Mouse (Mus musculus) urinary bladder, postnatal 0 days (tissue): ENCODE results near the gene Krt23. TPM values are rescaled to one million over a fixed set of nuclear protein-coding genes. Genes with fewer than 3 reads are reported as not detected.

Experiments used
- polyA plus RNA-seq: library from polyadenylated mRNA; unstranded; fragments of >200 nt; fragmentation: Nextera tagmentation; extraction: Ambion mirVana; gene quantifications from 2 replicates; pipeline ENCODE4 v1.2.1, GENCODE M21; 2015

The Krt23 gene
- polyA plus RNA-seq = 2.6 and 3.4 TPM in 2 replicates

DNA sequence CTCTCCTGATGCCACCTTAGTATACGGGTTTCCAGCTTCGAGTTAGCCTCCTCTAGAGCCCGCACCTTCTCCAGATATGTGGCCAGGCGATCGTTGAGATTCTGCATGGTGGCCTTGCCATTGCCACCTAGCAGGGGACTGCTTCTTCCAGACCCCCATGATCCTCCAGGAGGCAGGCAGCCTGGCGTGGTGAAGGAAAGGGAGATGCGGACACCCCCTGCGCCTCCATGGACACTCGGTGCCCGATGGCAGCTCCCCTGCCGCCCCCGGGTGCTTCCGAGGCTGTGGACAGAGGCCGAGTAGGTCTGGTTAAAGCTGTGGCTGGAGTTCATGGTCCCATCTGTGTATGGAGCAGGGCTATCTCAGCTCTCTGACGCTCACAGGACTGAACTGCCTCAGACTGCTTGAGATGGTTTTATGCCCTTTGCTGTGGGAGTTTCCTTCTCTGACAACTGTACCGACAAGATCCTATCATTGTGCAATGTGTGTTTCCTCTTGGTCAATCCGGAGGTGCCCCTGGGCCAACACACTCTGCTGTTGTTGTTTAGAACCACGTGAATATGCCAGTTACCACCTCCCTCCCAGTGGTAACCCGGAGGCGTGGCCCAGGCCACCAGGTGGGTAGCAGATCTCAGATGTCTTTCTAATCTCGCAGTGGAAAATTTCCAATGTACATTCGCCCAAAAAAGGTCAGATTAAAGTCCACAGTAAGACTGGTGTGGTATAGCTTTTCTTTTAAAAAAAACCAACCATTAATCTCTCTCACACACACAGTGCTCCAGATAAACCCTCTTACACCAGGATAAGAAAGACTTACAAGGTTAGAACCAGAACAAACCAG, at the start of gene Krt23:
Krt23 (minus strand) TSS at position 405 of the 841 bp plus-strand sequence.

GRCm38 (mm10) chr11:99521288-99521860, 28.4 kb upstream of the Krt23 start, which contains the start of gene Krt39:
Krt39 (minus strand) TSS chr11:99521338.

GRCm38 (mm10) chr11:99437972-99438371, 55.0 kb downstream of the Krt23 start, which contains the start of gene Krt20:
Krt20 (minus strand) TSS chr11:99438150.

Other genes starting within 250 kb of the Krt23 start
- 0.16 and 0.21 TPM in 2 replicates for gene Krt222, start 249.1 kb downstream of the Krt23 start, polyA plus RNA-seq
- gene Krt24, start 207.9 kb downstream of the Krt23 start, polyA plus RNA-seq = not detected in 2 replicates
- gene Krt25, start 170.2 kb downstream of the Krt23 start, polyA plus RNA-seq = 0.12 TPM in 1 of 2 replicates, not detected in the other
- gene Krt26, start 155.2 kb downstream of the Krt23 start, polyA plus RNA-seq = not detected in 2 replicates
- gene Krt27, start 142.0 kb downstream of the Krt23 start, polyA plus RNA-seq = not detected in 2 replicates
- 0.10 TPM in 1 of 2 replicates, not detected in the other for gene Krt28, start 118.2 kb downstream of the Krt23 start, polyA plus RNA-seq
- gene Krt10, start 103.8 kb downstream of the Krt23 start, polyA plus RNA-seq = 13.5 and 14.5 TPM in 2 replicates
- not detected in 2 replicates for gene Krt12, start 70.9 kb downstream of the Krt23 start, polyA plus RNA-seq
- 71.7 and 82.2 TPM in 2 replicates for gene Krt20, start 55.0 kb downstream of the Krt23 start, polyA plus RNA-seq
- not detected in 2 replicates for gene Krt39, start 28.2 kb upstream of the Krt23 start, polyA plus RNA-seq
- gene Krt40, start 50.0 kb upstream of the Krt23 start, polyA plus RNA-seq = not detected in 2 replicates
- not detected in 2 replicates for gene Krtap3-3, start 57.7 kb upstream of the Krt23 start, polyA plus RNA-seq
- gene Krtap3-2, start 63.7 kb upstream of the Krt23 start, polyA plus RNA-seq = not detected in 2 replicates
- not detected in 2 replicates for gene Gm11939, start 66.3 kb upstream of the Krt23 start, polyA plus RNA-seq
- gene Krtap3-1, start 73.5 kb upstream of the Krt23 start, polyA plus RNA-seq = not detected in 2 replicates
- 0.12 TPM in 1 of 2 replicates, not detected in the other for gene Krtap1-5, start 87.9 kb upstream of the Krt23 start, polyA plus RNA-seq
- gene Krtap1-4, start 90.5 kb upstream of the Krt23 start, polyA plus RNA-seq = not detected in 2 replicates
- not detected in 2 replicates for gene Krtap1-3, start 98.2 kb upstream of the Krt23 start, polyA plus RNA-seq
- gene Krtap9-3, start 105.0 kb upstream of the Krt23 start, polyA plus RNA-seq = not detected in 2 replicates
- not detected in 2 replicates for gene Gm11938, start 110.2 kb upstream of the Krt23 start, polyA plus RNA-seq
- not detected in 2 replicates for gene Gm11937, start 117.1 kb upstream of the Krt23 start, polyA plus RNA-seq
- gene Krtap2-4, start 121.7 kb upstream of the Krt23 start, polyA plus RNA-seq = not detected in 2 replicates
- gene Gm11562, start 127.3 kb upstream of the Krt23 start, polyA plus RNA-seq = not detected in 2 replicates
- gene Krtap4-1, start 135.1 kb upstream of the Krt23 start, polyA plus RNA-seq = not detected in 2 replicates
- not detected in 2 replicates for gene Krtap4-2, start 141.9 kb upstream of the Krt23 start, polyA plus RNA-seq
- gene Krtap4-7, start 151.0 kb upstream of the Krt23 start, polyA plus RNA-seq = not detected in 2 replicates
- not detected in 2 replicates for gene Gm11555, start 157.1 kb upstream of the Krt23 start, polyA plus RNA-seq
- not detected in 2 replicates for gene Gm11563, start 165.8 kb upstream of the Krt23 start, polyA plus RNA-seq
- gene Krtap4-6, start 172.8 kb upstream of the Krt23 start, polyA plus RNA-seq = not detected in 2 replicates
- not detected in 2 replicates for gene Gm14190, start 197.6 kb upstream of the Krt23 start, polyA plus RNA-seq
- gene Gm14180, start 241.2 kb upstream of the Krt23 start, polyA plus RNA-seq = not detected in 2 replicates